In genomic region chr9:59675598-59675997, GRCm38 (mm10) we compare ENCODE assay signal across 19 mouse cellular contexts. TPM values are rescaled to one million over a fixed set of nuclear protein-coding genes. Genes with fewer than 3 reads are reported as not detected.
DNase-seq lines count a peak whose midpoint lies in the region; ATAC-seq lines count a peak whose summit lies in the region.
"Had no signal": no experiment of that assay in that cellular context is flagged by ENCODE, and none has a peak within 500 bp of the region (broad histone marks: within the 10 kb centered on the region; RNA-seq: fewer than 3 reads in every experiment).

No protein-coding gene starts in this region.

- H3K9ac ChIP-seq in heart, embryonic 16.5 days (ENCODE audit: low read length): no peak overlapping the region
- H3K9ac ChIP-seq in midbrain, embryonic 14.5 days (replicated peaks; ENCODE audit: low read length): no peak overlapping the region
- H3K9ac ChIP-seq in midbrain, embryonic 11.5 days (ENCODE audit: low read length): no peak overlapping the region
- H3K9ac ChIP-seq: embryonic facial prominence, embryonic 12.5 days; hindbrain, embryonic 13.5 days; limb, embryonic 12.5 days; liver, embryonic 15.5 days; midbrain, embryonic 15.5 days had no signal

- WGBS in heart, embryonic 16.5 days: 69% methylated on average over 14 of the region's 14 CpGs
- WGBS in midbrain, embryonic 14.5 days: 89% methylated on average over 14 of the region's 14 CpGs
- WGBS in midbrain, embryonic 11.5 days: 89% methylated on average over 14 of the region's 14 CpGs

- H3K4me3 ChIP-seq in heart, embryonic 16.5 days (ENCODE audit: low read length): no peak overlapping the region
- no peak overlapping the region for H3K4me3 ChIP-seq in midbrain, embryonic 14.5 days (replicated peaks; ENCODE audit: low read depth, low read length)
- H3K4me3 ChIP-seq in midbrain, embryonic 11.5 days (ENCODE audit: low read depth, low read length): no peak overlapping the region
- H3K4me3 ChIP-seq: embryonic facial prominence, embryonic 12.5 days; hindbrain, embryonic 13.5 days; limb, embryonic 12.5 days; liver, embryonic 15.5 days; midbrain, embryonic 15.5 days had no signal

- H3K27ac ChIP-seq in heart, embryonic 16.5 days (ENCODE audit: low read length): peak overlapping the region; percentile 17; the same call in 1 of the 2 replicates
- 0 out of 2 replicates have a peak overlapping the region, but pooled peaks have one; percentile 32 for H3K27ac ChIP-seq in midbrain, embryonic 14.5 days (replicated peaks; ENCODE audit: low read depth, low read length)
- H3K27ac ChIP-seq in midbrain, embryonic 11.5 days (ENCODE audit: low read depth, low read length): no peak overlapping the region
- H3K27ac ChIP-seq: embryonic facial prominence, embryonic 12.5 days; hindbrain, embryonic 13.5 days; limb, embryonic 12.5 days; liver, embryonic 15.5 days; midbrain, embryonic 15.5 days had no signal

- no peak overlapping the region for H3K4me2 ChIP-seq in heart, embryonic 16.5 days (ENCODE audit: low read depth, low read length)
- H3K4me2 ChIP-seq in midbrain, embryonic 14.5 days (ENCODE audit: low read length): no peak overlapping the region
- no peak overlapping the region for H3K4me2 ChIP-seq in midbrain, embryonic 11.5 days
- H3K4me2 ChIP-seq: embryonic facial prominence, embryonic 12.5 days; hindbrain, embryonic 13.5 days; limb, embryonic 12.5 days; liver, embryonic 15.5 days; midbrain, embryonic 15.5 days had no signal

- no peaks in the 10 kb centered on the region for H3K9me3 ChIP-seq in heart, embryonic 16.5 days (replicated peaks; ENCODE audit: control insufficient read depth, low read length)
- no peaks in the 10 kb centered on the region for H3K9me3 ChIP-seq in midbrain, embryonic 14.5 days (ENCODE audit: control insufficient read depth, low read length)
- no peaks in the 10 kb centered on the region for H3K9me3 ChIP-seq in midbrain, embryonic 11.5 days (ENCODE audit: control insufficient read depth, low read length)
- H3K9me3 ChIP-seq: embryonic facial prominence, embryonic 12.5 days; hindbrain, embryonic 13.5 days; limb, embryonic 12.5 days; liver, embryonic 15.5 days; midbrain, embryonic 15.5 days had no signal

- H3K27me3 ChIP-seq in heart, embryonic 16.5 days (ENCODE audit: control insufficient read depth, insufficient read depth, low read length): no peaks in the 10 kb centered on the region
- peaks cover 5% of the 10 kb centered on the region; the same call in 1 of the 2 replicates for H3K27me3 ChIP-seq in midbrain, embryonic 14.5 days (ENCODE audit: control insufficient read depth, insufficient read depth, low read length)
- H3K27me3 ChIP-seq in midbrain, embryonic 11.5 days (ENCODE audit: control insufficient read depth, insufficient read depth, low read length): peaks cover 4% of the 10 kb centered on the region

- peaks cover 25% of the 10 kb centered on the region for H3K4me1 ChIP-seq in heart, embryonic 16.5 days (ENCODE audit: control insufficient read depth, insufficient read depth, low read length)
- peaks cover 8% of the 10 kb centered on the region; the same call in 1 of the 2 replicates for H3K4me1 ChIP-seq in midbrain, embryonic 14.5 days (ENCODE audit: control insufficient read depth, insufficient read depth, low read length)
- peaks cover 6% of the 10 kb centered on the region for H3K4me1 ChIP-seq in midbrain, embryonic 11.5 days (ENCODE audit: control insufficient read depth, insufficient read depth, low read length)
- H3K4me1 ChIP-seq: embryonic facial prominence, embryonic 12.5 days had no signal

- no peak for ATAC-seq in heart, embryonic 16.5 days (replicated peaks; ENCODE audit: extremely low read depth, insufficient read depth, low FRiP score)
- no peak for ATAC-seq in midbrain, embryonic 14.5 days (ENCODE audit: low FRiP score, low TSS enrichment)
- ATAC-seq in midbrain, embryonic 11.5 days (ENCODE audit: low FRiP score): no peak
- ATAC-seq: lung, postnatal 0 days; midbrain, embryonic 15.5 days had no signal

- DNase-seq in cerebellum, postnatal 25 days: peak; percentile 40 to 48
- DNase-seq in cerebellum, adult 11 months: no peak
- no peak for DNase-seq in heart, adult 9 months (ENCODE audit: low spot score in 2 of 2)
- no peak for DNase-seq in midbrain, embryonic 14.5 days
- DNase-seq in midbrain, embryonic 11.5 days (ENCODE audit: low spot score, missing footprints): no peak
- peak; percentile 47 for DNase-seq in heart, postnatal 4 days
- no peak for DNase-seq in spleen, adult 18-20 months
- DNase-seq: cerebellum, adult 11-12 months; kidney, postnatal 4 days; retina, postnatal 1 day had no signal

- H3K36me3 ChIP-seq in heart, embryonic 16.5 days (ENCODE audit: control insufficient read depth, insufficient read depth): peaks cover 73% of the 10 kb centered on the region
- peaks cover 90% of the 10 kb centered on the region for H3K36me3 ChIP-seq in midbrain, embryonic 14.5 days (ENCODE audit: control insufficient read depth, insufficient read depth, low read length)
- peaks cover 56% of the 10 kb centered on the region for H3K36me3 ChIP-seq in midbrain, embryonic 11.5 days (ENCODE audit: control insufficient read depth, insufficient read depth, low read length)

RNA-seq across cellular contexts. Expression of gene Gramd2, which starts 4.3 kb away (rescaled TPM):
- polyA plus RNA-seq in heart, embryonic 16.5 days (2015; fragmentation: Nextera tagmentation; extraction: Ambion mirVana): 0.34 and 1.6 TPM in 2 replicates
- 2.8 and 5.2 TPM in 2 replicates for polyA plus RNA-seq in midbrain, embryonic 14.5 days (2014; fragmentation: Nextera tagmentation; extraction: Ambion mirVana)
- 0.15 and 0.18 TPM in 2 replicates for polyA plus RNA-seq in midbrain, embryonic 11.5 days (2014; fragmentation: Nextera tagmentation; extraction: Ambion mirVana)
- total RNA-seq in heart, postnatal 4 days (2021): under 1 TPM in 1 of 2 experiments, not detected in 1; 0.11 TPM
- total RNA-seq: granulocyte monocyte progenitor cell, adult 5-6 weeks; megakaryocyte progenitor cell, adult 5-6 weeks had no signal

RNA-seq across cellular contexts. Expression of gene Pkm, which starts 19.4 kb away (rescaled TPM):
- polyA plus RNA-seq in heart, embryonic 16.5 days (2015; fragmentation: Nextera tagmentation; extraction: Ambion mirVana): 1,977 and 2,080 TPM in 2 replicates
- polyA plus RNA-seq in midbrain, embryonic 14.5 days (2014; fragmentation: Nextera tagmentation; extraction: Ambion mirVana): 836 and 1,041 TPM in 2 replicates
- 1,888 and 2,059 TPM in 2 replicates for polyA plus RNA-seq in midbrain, embryonic 11.5 days (2014; fragmentation: Nextera tagmentation; extraction: Ambion mirVana)
- total RNA-seq in heart, postnatal 4 days (2021): 1,000 to 10,000 TPM; 1,087 to 1,151 TPM

RNA-seq across cellular contexts. Expression of gene Parp6, which starts 58.5 kb away (rescaled TPM):
- 21.1 and 24.1 TPM in 2 replicates for polyA plus RNA-seq in heart, embryonic 16.5 days (2015; fragmentation: Nextera tagmentation; extraction: Ambion mirVana)
- polyA plus RNA-seq in midbrain, embryonic 14.5 days (2014; fragmentation: Nextera tagmentation; extraction: Ambion mirVana): 205 and 226 TPM in 2 replicates
- polyA plus RNA-seq in midbrain, embryonic 11.5 days (2014; fragmentation: Nextera tagmentation; extraction: Ambion mirVana): 90.8 and 91.7 TPM in 2 replicates
- total RNA-seq in heart, postnatal 4 days (2021): 10 to 100 TPM; 16.7 to 17.3 TPM

Comparison
In these comparisons a context has a peak if more than half of its experiments do, and no peak if none do; other contexts are left out.
1. DNase-seq: peak in cerebellum, postnatal 25 days (2 of 2) and heart, postnatal 4 days (single experiment); none in cerebellum, adult 11 months (single experiment), heart, adult 9 months (0 of 2), midbrain, embryonic 14.5 days (single experiment), midbrain, embryonic 11.5 days (single experiment) and spleen, adult 18-20 months (0 of 2).